Mouse (Mus musculus) heart, postnatal 0 days (tissue): ENCODE measurements around the gene Plxna4.

ENCODE experiments used
- CTCF ChIP-seq: IDR thresholded peaks from 2 replicates; pipeline ENCODE4 v1.5.1; 2016; ENCODE audit warnings: antibody characterized with exemption, control low read depth, low read depth
- EP300 ChIP-seq: IDR thresholded peaks from 2 replicates; pipeline ENCODE4 v1.6.1; 2016; ENCODE audit warnings: antibody characterized with exemption, low read depth

DNA sequence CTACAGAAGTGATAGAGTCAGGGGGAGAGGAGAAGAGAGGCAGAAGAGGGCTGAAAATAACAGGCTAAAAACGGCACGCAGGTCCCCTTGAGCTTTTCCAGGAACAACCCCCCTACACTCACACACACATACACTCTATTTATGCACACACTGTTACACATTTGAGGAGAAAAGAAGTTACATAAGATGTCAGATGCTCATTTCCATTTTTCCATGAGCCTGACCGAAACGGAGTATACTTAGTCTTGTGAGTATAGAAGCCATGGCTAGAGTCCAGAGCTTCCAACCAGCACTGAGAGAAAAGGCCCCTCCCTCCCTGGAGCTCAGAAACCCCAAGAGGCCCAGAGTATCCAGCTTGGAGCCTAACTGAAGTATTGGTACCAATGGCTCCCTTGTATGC lies 112.0 kb downstream of the Plxna4 start:
- TF ChIP-seq CTCF, result no peak
- TF ChIP-seq EP300, result no peak
